Mouse (Mus musculus) MEL (cell line): ENCODE measurements at regions not wholly inside any gene's neighbourhood (a gene's known extent, or its start where the extent isn't known, plus 50 kb on each side); places are given as distances from the start of the nearest gene placed in this dataset.

ENCODE experiments used
- DNase-seq: peaks from one replicate; pipeline ENCODE4 v3.0.0; 2011; ENCODE audit warnings: low read depth, low spot score
- H3K27ac ChIP-seq: 2 replicates; pipeline ENCODE4 v1.5.1; 2012; ENCODE audit warnings: low read depth, mild to moderate bottlenecking, control low read depth, low read length, moderate library complexity; ENCODE audit not compliant: control insufficient read depth
- H3K27me3 ChIP-seq, 2 experiments: fragments of 150-350 bp in 1 of 2; sonication (generic) in 1 of 2; 2 replicates each; pipeline ENCODE4 v1.6.1; 2012; ENCODE audit warnings: low read length in 2 of 2, mild to moderate bottlenecking in 2 of 2, improper control_type of control experiment in 1 of 2, moderate library complexity in 1 of 2; ENCODE audit not compliant: insufficient read depth in 2 of 2, control insufficient read depth in 1 of 2
- H3K36me3 ChIP-seq, 2 experiments: 2 replicates each; pipeline ENCODE4 v1.6.1; 2012 to 2014; ENCODE audit warnings: low read length in 2 of 2, improper control_type of control experiment in 1 of 2, inconsistent platforms in 1 of 2, mild to moderate bottlenecking in 1 of 2; ENCODE audit not compliant: insufficient read depth in 2 of 2, control insufficient read depth in 1 of 2
- H3K4me1 ChIP-seq, 2 experiments: fragments of 150-350 bp in 1 of 2; sonication (generic) in 1 of 2; 2 replicates each; pipeline ENCODE4 v1.6.1; 2012; ENCODE audit warnings: low read length in 2 of 2, improper control_type of control experiment in 1 of 2, mild to moderate bottlenecking in 1 of 2; ENCODE audit not compliant: insufficient read depth in 2 of 2, control insufficient read depth in 1 of 2
- H3K4me3 ChIP-seq, 2 experiments: fragments of 150-350 bp in 1 of 2; sonication (generic) in 1 of 2; 2 replicates each; pipeline ENCODE4 v1.5.1; 2012; ENCODE audit warnings: low read depth in 2 of 2, low read length in 2 of 2, mild to moderate bottlenecking in 2 of 2, moderate library complexity in 2 of 2, control low read depth in 1 of 2, improper control_type of control experiment in 1 of 2; ENCODE audit not compliant: control insufficient read depth in 1 of 2, insufficient read depth in 1 of 2
- H3K79me2 ChIP-seq: 2 replicates; pipeline ENCODE4 v1.6.1; 2012; ENCODE audit warnings: mild to moderate bottlenecking, low read length, moderate library complexity; ENCODE audit not compliant: control insufficient read depth, poor library complexity, insufficient read depth
- H3K9ac ChIP-seq: 2 replicates; pipeline ENCODE4 v1.6.1; 2012; ENCODE audit warnings: low read depth, mild to moderate bottlenecking, control low read depth, low read length, moderate library complexity; ENCODE audit not compliant: control insufficient read depth, poor library complexity, severe bottlenecking
- H3K9me3 ChIP-seq: fragments of 150-350 bp; sonication (generic); replicated peaks from 2 replicates; pipeline ENCODE4 v1.6.1; 2012; ENCODE audit warnings: mild to moderate bottlenecking, low read length, improper control_type of control experiment, moderate library complexity; ENCODE audit not compliant: insufficient read depth
- BHLHE40 ChIP-seq: IDR thresholded peaks from 2 replicates; pipeline ENCODE4 v1.6.1; 2012; ENCODE audit warnings: low read depth, mild to moderate bottlenecking, inconsistent platforms, low read length, improper control_type of control experiment, borderline replicate concordance
- EP300 ChIP-seq, 2 experiments: IDR thresholded peaks; 2 replicates each; pipeline ENCODE4 v1.6.1; 2011; ENCODE audit warnings: improper control_type of control experiment in 2 of 2, low read length in 2 of 2, low read depth in 1 of 2, mild to moderate bottlenecking in 1 of 2
- ETS1 ChIP-seq: IDR thresholded peaks from 2 replicates; pipeline ENCODE4 v1.6.1; 2012; ENCODE audit warnings: low read depth, mild to moderate bottlenecking, inconsistent platforms, low read length, improper control_type of control experiment, moderate library complexity
- HCFC1 ChIP-seq: IDR thresholded peaks from 2 replicates; pipeline ENCODE4 v1.6.1; 2012; ENCODE audit warnings: low read depth, mild to moderate bottlenecking, inconsistent platforms, low read length, improper control_type of control experiment, moderate library complexity
- KAT2A ChIP-seq: conservative IDR thresholded peaks from 2 replicates; pipeline ENCODE4 v1.6.1; 2012; ENCODE audit warnings: low read depth, low read length, improper control_type of control experiment, inconsistent platforms
- MEF2A ChIP-seq: IDR thresholded peaks from 2 replicates; pipeline ENCODE4 v1.6.1; 2014; ENCODE audit warnings: low read depth, mild to moderate bottlenecking, inconsistent platforms, low read length, improper control_type of control experiment; ENCODE audit not compliant: poor library complexity, insufficient replicate concordance, severe bottlenecking; ENCODE audit errors: extremely low read depth
- MYB ChIP-seq: IDR thresholded peaks from 2 replicates; pipeline ENCODE4 v1.6.1; 2011; ENCODE audit warnings: mild to moderate bottlenecking, low read depth, low read length, improper control_type of control experiment
- MYC ChIP-seq: IDR thresholded peaks from 2 replicates; pipeline ENCODE4 v1.6.1; 2011; ENCODE audit warnings: low read depth, mild to moderate bottlenecking, low read length, improper control_type of control experiment, moderate library complexity
- RCOR1 ChIP-seq: IDR thresholded peaks from 2 replicates; pipeline ENCODE4 v1.6.1; 2012; ENCODE audit warnings: low read depth, mild to moderate bottlenecking, inconsistent platforms, low read length, improper control_type of control experiment
- SIN3A ChIP-seq: IDR thresholded peaks from 2 replicates; pipeline ENCODE4 v1.6.1; 2012; ENCODE audit warnings: low read length, improper control_type of control experiment, inconsistent platforms
- SMC3 ChIP-seq: IDR thresholded peaks from 2 replicates; pipeline ENCODE4 v1.6.1; 2011; ENCODE audit warnings: low read depth, low read length, improper control_type of control experiment
- TCF12 ChIP-seq: IDR thresholded peaks from 2 replicates; pipeline ENCODE4 v1.6.1; 2014; ENCODE audit warnings: low read depth, mild to moderate bottlenecking, inconsistent platforms, low read length, improper control_type of control experiment, moderate library complexity
- UBTF ChIP-seq: IDR thresholded peaks from 2 replicates; pipeline ENCODE4 v1.6.1; 2012; ENCODE audit warnings: low read depth, mild to moderate bottlenecking, inconsistent platforms, low read length, improper control_type of control experiment, moderate library complexity, borderline replicate concordance; ENCODE audit not compliant: insufficient read depth
- USF1 ChIP-seq: IDR thresholded peaks from 2 replicates; pipeline ENCODE4 v1.6.1; 2014; ENCODE audit warnings: low read depth, mild to moderate bottlenecking, inconsistent platforms, low read length, improper control_type of control experiment, moderate library complexity
- USF2 ChIP-seq, 2 experiments: IDR thresholded peaks; 2 replicates each; pipeline ENCODE4 v1.6.1; 2011 to 2012; ENCODE audit warnings: improper control_type of control experiment in 2 of 2, low read length in 2 of 2, borderline replicate concordance in 1 of 2, inconsistent platforms in 1 of 2, low read depth in 1 of 2, mild to moderate bottlenecking in 1 of 2; ENCODE audit not compliant: insufficient read depth in 1 of 2
- ZC3H11A ChIP-seq: IDR thresholded peaks from 2 replicates; pipeline ENCODE4 v1.6.1; 2012; ENCODE audit warnings: low read depth, mild to moderate bottlenecking, inconsistent platforms, low read length, improper control_type of control experiment
- ZNF384 ChIP-seq: IDR thresholded peaks from 2 replicates; pipeline ENCODE4 v1.6.1; 2012; ENCODE audit warnings: low read depth, mild to moderate bottlenecking, inconsistent platforms, low read length, improper control_type of control experiment

- Histone ChIP-seq H3K27me3 (no peaks in the 10 kb centered on the region), H3K4me1 (no peaks in the 10 kb centered on the region), H3K9ac (no peak overlapping the region), H3K36me3 (no peaks in the 10 kb centered on the region), H3K79me2 (no peaks in the 10 kb centered on the region), H3K4me3 (no peak overlapping the region), H3K9me3 (no peaks in the 10 kb centered on the region), H3K27ac (no peak overlapping the region)
- no peak for DNase-seq
- TF ChIP-seq HCFC1 (no peak), RCOR1 (no peak), ETS1 (no peak)
Measured at GRCm38 (mm10) chr15:74423001-74423400, 213.2 kb downstream of the Mroh4 start.

- Histone ChIP-seq H3K27me3 (no peaks in the 10 kb centered on the region), H3K4me3 (no peak overlapping the region), H3K9ac (no peak overlapping the region), H3K79me2 (no peaks in the 10 kb centered on the region), H3K4me1 (no peaks in the 10 kb centered on the region), H3K9me3 (no peaks in the 10 kb centered on the region), H3K36me3 (no peaks in the 10 kb centered on the region), H3K27ac (no peak overlapping the region)
- no peak for DNase-seq
- TF ChIP-seq MEF2A (no peak), BHLHE40 (no peak), ZC3H11A (no peak), KAT2A (no peak)
Measured at GRCm38 (mm10) chr15:74420550-74420949, 215.6 kb downstream of the Mroh4 start.

GRCm38 (mm10) chr15:74418635-74419034 is 217.5 kb downstream of the Mroh4 start:
- no peak for TF ChIP-seq MEF2A
- no peak for TF ChIP-seq SIN3A
- no peak for TF ChIP-seq EP300 (IDR thresholded peaks at IDR 0.05; ENCODE audit: low read depth in 1 of 2, low read length in 2 of 2)
- no peak for TF ChIP-seq ZNF384
- no peak for TF ChIP-seq USF1
- TF ChIP-seq KAT2A = no peak
- no peak for TF ChIP-seq SMC3
- no peak for TF ChIP-seq MYB
- TF ChIP-seq MYC = no peak
- no peak for TF ChIP-seq RCOR1
- no peak for TF ChIP-seq HCFC1
- TF ChIP-seq USF2 (IDR thresholded peaks at IDR 0.05; ENCODE audit: borderline replicate concordance in 1 of 2, insufficient read depth in 1 of 2, low read depth in 1 of 2, low read length in 2 of 2) = no peak
- no peak for TF ChIP-seq UBTF
- TF ChIP-seq TCF12 = no peak
- no peaks in the 10 kb centered on the region for H3K79me2 ChIP-seq
- no peak overlapping the region for H3K27ac ChIP-seq
- H3K27me3 ChIP-seq = no peaks in the 10 kb centered on the region
- H3K36me3 ChIP-seq = no peaks in the 10 kb centered on the region
- H3K4me3 ChIP-seq = no peak overlapping the region
- no peak for DNase-seq
- H3K9ac ChIP-seq = no peak overlapping the region
- H3K4me1 ChIP-seq = no peaks in the 10 kb centered on the region
- no peaks in the 10 kb centered on the region for H3K9me3 ChIP-seq
